Mouse (Mus musculus) olfactory bulb, adult 2 months (tissue): ENCODE data around the gene Rnpep. TPM values are rescaled to one million over a fixed set of nuclear protein-coding genes. Genes with fewer than 3 reads are reported as not detected.

ENCODE experiments used
- H3K27ac ChIP-seq: fragments of 200-500 bp; 2 replicates; pipeline ENCODE4 v1.5.1; 2012; ENCODE audit warnings: low read depth, low read length; ENCODE audit not compliant: insufficient read depth
- H3K4me1 ChIP-seq: fragments of 200-500 bp; 2 replicates; pipeline ENCODE4 v1.6.1; 2012; ENCODE audit warnings: low read length; ENCODE audit not compliant: control insufficient read depth, insufficient read depth
- H3K4me3 ChIP-seq: fragments of 200-500 bp; 2 replicates; pipeline ENCODE4 v1.5.1; 2012; ENCODE audit warnings: mild to moderate bottlenecking, low read depth, low read length, moderate library complexity; ENCODE audit not compliant: insufficient read depth
- CTCF ChIP-seq: fragments of 200-500 bp; IDR thresholded peaks from 2 replicates; pipeline ENCODE4 v1.5.1; 2012; ENCODE audit warnings: low read depth, mild to moderate bottlenecking, low read length, moderate library complexity; ENCODE audit not compliant: insufficient read depth
- POLR2A ChIP-seq: fragments of 200-500 bp; IDR thresholded peaks from 2 replicates; pipeline ENCODE4 v1.6.1; 2012; ENCODE audit warnings: mild to moderate bottlenecking, low read depth, low read length, moderate library complexity; ENCODE audit not compliant: insufficient read depth
- WGBS: fragments of 180-500 bp; shearing (Covaris S2); methylation state at CpG from one replicate; pipeline ENCODE4 v1.1.7; 2018; 5-methylcytosine and 5-hydroxymethylcytosine counted together
- polyA plus RNA-seq: library from polyadenylated mRNA; stranded (reverse); fragments of >200 nt; gene quantifications from 2 replicates; pipeline ENCODE4 v1.2.4, GENCODE M21; 2012; ENCODE audit warnings: low replicate concordance; ENCODE audit not compliant: missing spikeins, insufficient read depth, insufficient read length

The Rnpep gene
- polyA plus RNA-seq, 1 experiment = not detected

DNA sequence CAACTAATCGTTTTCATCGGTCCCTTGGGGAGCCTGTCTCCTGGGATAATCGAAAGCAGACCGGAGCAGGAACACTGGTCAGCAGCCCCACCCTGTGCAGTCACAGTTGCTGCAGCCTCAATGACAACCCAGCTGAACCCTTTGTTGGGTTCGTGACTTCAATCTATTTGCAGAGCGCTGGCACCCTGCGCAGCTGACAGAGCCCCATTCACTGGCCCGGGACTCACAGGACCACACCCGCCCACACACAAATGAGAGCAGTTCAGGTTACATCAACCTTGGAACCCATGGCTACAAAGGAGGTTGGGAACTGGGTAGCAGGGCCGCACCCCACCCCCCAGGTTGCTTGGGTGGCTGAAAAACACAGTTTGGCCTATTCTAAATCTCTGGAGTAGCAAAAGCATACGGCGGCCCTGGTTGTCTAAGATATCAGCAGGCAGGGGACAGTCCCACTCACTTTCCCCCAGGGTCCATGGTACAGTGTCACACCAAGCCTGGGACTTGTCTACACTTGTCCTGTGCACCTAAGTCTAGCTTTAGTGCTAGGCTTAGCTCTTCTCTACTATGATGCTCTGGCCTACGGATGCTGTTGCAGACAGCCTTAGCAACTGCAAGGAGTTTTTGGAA is 66.2 kb downstream of the Rnpep start:
- Histone ChIP-seq H3K27ac (no peak overlapping the region), H3K4me1 (no peaks in the 10 kb centered on the region), H3K4me3 (no peak overlapping the region)
- 63% methylated on average over 13 of the region's 13 CpGs for WGBS
- TF ChIP-seq CTCF (no peak), POLR2A (no peak)

DNA sequence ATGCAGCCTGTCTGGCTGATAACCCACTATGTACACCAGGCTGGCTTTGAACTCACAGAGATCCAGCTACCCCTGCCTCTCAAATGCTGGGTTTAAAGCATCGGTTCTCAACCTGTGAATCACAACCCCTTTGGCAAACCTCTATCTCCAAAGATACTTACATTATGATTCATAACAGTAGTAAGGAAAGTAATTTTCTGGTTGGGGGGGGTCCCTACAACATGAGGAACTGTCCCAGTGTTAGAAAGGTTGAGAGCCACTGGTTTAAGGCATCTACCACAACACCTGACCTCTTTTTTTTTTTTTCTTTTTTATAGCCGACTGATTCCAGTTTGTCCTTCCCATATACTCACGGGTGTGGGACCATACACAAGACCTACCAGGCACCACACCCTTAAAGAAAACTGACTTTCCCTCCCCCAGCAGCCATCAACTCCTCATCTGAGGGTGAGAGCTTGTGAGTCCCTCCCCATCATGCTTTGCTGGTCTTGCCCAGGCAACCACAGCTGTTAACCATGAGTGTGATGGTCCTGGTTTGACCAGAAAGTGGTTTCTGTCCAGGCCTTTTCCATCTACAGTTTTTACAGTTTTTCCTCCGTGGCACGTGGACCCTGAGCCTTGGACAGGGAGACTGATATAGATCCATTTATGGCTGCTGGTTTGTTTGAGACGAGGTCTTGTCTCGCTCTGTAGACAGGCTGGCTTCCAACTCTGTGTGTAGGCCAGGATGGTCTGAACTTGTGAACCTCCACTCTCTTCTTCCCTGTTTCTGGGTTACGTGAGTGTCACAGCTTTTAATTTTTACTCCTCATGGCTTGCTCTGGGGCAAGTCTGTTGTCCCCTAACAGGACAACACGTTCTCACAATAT is 69.9 kb downstream of the Rnpep start:
- no peak overlapping the region for H3K4me3 ChIP-seq
- WGBS = 89% methylated on average over 9 of the region's 9 CpGs
- H3K4me1 ChIP-seq = no peaks in the 10 kb centered on the region
- TF ChIP-seq CTCF (no peak), POLR2A (no peak)
- no peak overlapping the region for H3K27ac ChIP-seq

Other genes starting within 250 kb of the Rnpep start
- 68.5 TPM in 1 of 2 replicates, not detected in the other for gene Lgr6, start 178.8 kb downstream of the Rnpep start, polyA plus RNA-seq
- not detected in 2 replicates for gene Ptpn7, start 151.4 kb downstream of the Rnpep start, polyA plus RNA-seq
- 415 TPM in 1 of 2 replicates, not detected in the other for gene Arl8a, start 137.3 kb downstream of the Rnpep start, polyA plus RNA-seq
- not detected in 2 replicates for gene Gpr37l1, start 116.4 kb downstream of the Rnpep start, polyA plus RNA-seq
- gene Elf3, start 25.5 kb downstream of the Rnpep start, polyA plus RNA-seq = not detected in 2 replicates
- gene Timm17a, start 29.7 kb upstream of the Rnpep start, polyA plus RNA-seq = not detected in 2 replicates
- gene Lmod1, start 40.7 kb upstream of the Rnpep start, polyA plus RNA-seq = not detected in 2 replicates
- not detected in 2 replicates for gene Shisa4, start 91.2 kb upstream of the Rnpep start, polyA plus RNA-seq
- not detected in 2 replicates for gene Ipo9, start 146.4 kb upstream of the Rnpep start, polyA plus RNA-seq